Mouse (Mus musculus) pancreas, adult 10 weeks (tissue): ENCODE data around the gene Xrra1. TPM values are rescaled to one million over a fixed set of nuclear protein-coding genes. Genes with fewer than 3 reads are reported as not detected.

ENCODE experiments used
- polyA plus RNA-seq: library from polyadenylated mRNA; stranded (reverse); fragments of 350-450 nt; fragmentation: Illumina TruSeq; extraction: RNeasy Lipid Tissue Mini Kit (QIAGEN cat#74804); gene quantifications from one replicate; pipeline ENCODE4 v1.2.3, GENCODE M21; 2015; ENCODE audit warnings: low read depth, low replicate concordance; ENCODE audit not compliant: insufficient read depth

Gene Xrra1
- polyA plus RNA-seq = not detected

DNA sequence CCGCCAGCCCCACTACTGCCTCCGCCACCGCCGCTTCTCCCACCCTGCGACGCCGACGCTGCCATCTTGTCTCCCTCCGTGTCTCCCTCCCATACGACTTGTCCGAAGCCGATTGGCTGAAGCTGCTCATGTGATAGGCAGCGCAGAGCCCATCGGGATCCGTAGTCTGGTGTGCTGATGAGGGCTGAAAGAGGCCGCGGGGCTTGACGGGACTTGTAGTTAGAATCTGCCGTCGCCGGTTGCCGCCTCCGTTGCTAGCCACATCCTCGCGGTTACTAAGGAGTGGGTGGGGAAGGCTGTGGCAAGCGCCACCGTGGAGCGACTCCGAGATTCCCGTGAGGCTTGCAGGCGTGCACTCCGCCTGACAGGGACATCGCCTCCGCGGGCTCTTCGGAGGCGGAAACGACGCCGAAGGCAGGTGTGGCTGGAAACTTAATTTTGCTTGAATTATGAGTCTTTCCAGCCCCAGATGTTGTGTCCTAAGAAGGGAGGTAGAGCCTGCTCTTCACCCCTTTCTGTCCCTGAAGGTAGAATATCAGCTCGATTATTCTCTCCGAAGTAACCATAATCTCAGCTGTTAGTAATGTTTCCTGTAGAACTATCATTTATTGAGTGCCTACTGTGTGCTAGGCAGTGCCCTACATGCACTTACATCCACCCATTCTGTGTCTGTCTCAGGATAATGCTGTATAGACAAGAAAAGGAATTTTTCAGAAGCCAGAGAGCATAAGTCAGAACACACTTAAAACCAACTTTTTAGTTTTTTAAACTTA, at the start of gene Xrra1:
Gene Xrra1 (plus strand): TSS at position 304 of the 773 bp plus-strand sequence.

DNA sequence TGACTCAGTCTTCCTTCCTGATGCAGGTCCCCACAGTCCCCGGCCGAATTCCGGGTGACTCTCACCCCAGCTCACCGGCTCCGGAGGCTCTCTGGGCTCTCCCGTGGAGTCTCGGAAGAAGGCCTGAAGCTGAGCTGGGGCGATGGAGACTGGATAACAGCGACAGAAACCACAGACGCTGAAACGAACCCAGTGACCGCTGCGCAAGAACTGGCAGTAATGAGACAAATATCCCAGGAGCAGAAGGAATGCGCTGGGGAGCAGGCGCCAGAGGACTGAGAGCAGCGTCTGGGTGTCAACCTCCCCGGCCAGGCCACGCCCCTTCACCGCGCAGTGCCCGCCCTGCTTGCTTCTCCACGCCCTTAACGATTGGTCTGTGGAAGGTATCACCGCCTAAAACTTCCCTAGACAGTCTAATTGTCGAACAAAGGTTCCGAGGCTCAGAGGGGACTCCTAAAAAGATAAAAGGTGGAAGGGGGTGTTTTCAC, 30.8 kb upstream of the Xrra1 start, which contains the start of gene Neu3:
Gene Neu3 (minus strand): TSS at position 335 of the 488 bp plus-strand sequence.

DNA sequence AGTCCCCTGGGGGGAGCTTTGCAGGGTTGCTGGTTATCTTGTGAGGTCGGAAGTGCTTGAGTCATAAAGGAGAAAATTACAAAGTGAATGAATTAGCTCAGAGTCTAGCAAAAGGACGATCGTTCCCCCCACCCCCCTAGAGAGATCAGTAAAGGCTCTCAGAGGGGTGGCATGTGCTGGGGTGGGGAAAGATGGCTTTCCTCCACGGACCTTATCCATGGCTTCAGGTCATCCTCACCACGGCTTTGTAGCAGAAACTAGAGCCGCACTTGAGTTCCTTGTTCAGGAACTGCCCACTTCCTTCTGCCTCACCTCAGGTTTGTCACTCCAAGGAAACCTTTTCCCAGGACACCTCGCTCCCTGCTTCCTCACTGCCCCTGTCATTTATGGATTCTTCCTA, 4.4 kb downstream of the Xrra1 start, which contains the start of gene Spcs2:
Gene Spcs2 (minus strand): TSS at position 101 of the 400 bp plus-strand sequence.

Other genes with a start within 250 kb of the Xrra1 start
- 2.0 TPM for gene Tpbgl, start 232.0 kb upstream of the Xrra1 start, polyA plus RNA-seq
- 9.9 TPM for gene Slco2b1, start 147.8 kb upstream of the Xrra1 start, polyA plus RNA-seq
- gene Olfr520, start 128.8 kb upstream of the Xrra1 start, polyA plus RNA-seq = not detected
- gene Olfr521, start 95.6 kb upstream of the Xrra1 start, polyA plus RNA-seq = not detected
- 1.5 TPM for gene Neu3, start 30.7 kb upstream of the Xrra1 start, polyA plus RNA-seq
- gene Spcs2, start 4.3 kb downstream of the Xrra1 start, polyA plus RNA-seq = 41.1 TPM
- gene Rnf169, start 121.3 kb downstream of the Xrra1 start, polyA plus RNA-seq = 3.9 TPM
- gene Chrdl2, start 147.1 kb downstream of the Xrra1 start, polyA plus RNA-seq = 1.7 TPM